In the genomic region with DNA sequence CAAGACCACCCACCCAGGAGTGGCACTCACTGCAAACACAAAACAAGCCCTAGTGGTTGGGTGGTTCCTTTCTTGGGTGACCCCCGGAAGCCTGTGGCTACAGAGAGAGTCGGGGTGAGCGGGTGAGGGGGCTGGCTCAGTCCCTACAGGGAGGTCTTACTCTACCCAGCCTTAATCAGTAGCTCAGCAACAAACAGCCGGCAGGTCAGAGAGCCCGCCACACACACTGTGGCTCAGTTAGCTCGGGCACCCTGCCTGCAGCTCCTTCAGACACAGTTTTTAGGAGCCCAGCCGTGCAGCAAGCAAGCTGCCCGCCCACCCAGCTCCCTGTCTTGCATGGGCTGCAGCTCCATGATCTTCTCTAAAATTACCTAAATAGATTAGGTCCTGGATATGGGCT, we compare ENCODE assay signal across 11 mouse cellular contexts. TPM values are rescaled to one million over a fixed set of nuclear protein-coding genes. Genes with fewer than 3 reads are reported as not detected.
DNase-seq lines count a peak whose midpoint lies in the region; ATAC-seq and TF ChIP-seq lines count a peak whose summit lies in the region.
"Had no signal": no experiment of that assay in that cellular context is flagged by ENCODE, and none has a peak within 500 bp of the region (broad histone marks: within the 10 kb centered on the region; RNA-seq: fewer than 3 reads in every experiment).

No protein-coding gene starts in this region.

- no peak overlapping the region for H3K4me2 ChIP-seq in hindbrain, embryonic 15.5 days
- no peak overlapping the region for H3K4me2 ChIP-seq in hindbrain, embryonic 13.5 days
- H3K4me2 ChIP-seq in forebrain, embryonic 15.5 days (replicated peaks): no peak overlapping the region
- H3K4me2 ChIP-seq in stomach, embryonic 16.5 days (ENCODE audit: low read depth, low read length): no peak overlapping the region

- no peaks in the 10 kb centered on the region for H3K9me3 ChIP-seq in hindbrain, embryonic 15.5 days
- no peaks in the 10 kb centered on the region for H3K9me3 ChIP-seq in hindbrain, embryonic 13.5 days
- no peaks in the 10 kb centered on the region for H3K9me3 ChIP-seq in forebrain, embryonic 15.5 days
- H3K9me3 ChIP-seq in stomach, embryonic 16.5 days (replicated peaks; ENCODE audit: control insufficient read depth, low read length): no peaks in the 10 kb centered on the region

- no peaks in the 10 kb centered on the region for H3K36me3 ChIP-seq in hindbrain, embryonic 15.5 days
- H3K36me3 ChIP-seq in hindbrain, embryonic 13.5 days: no peaks in the 10 kb centered on the region
- no peaks in the 10 kb centered on the region for H3K36me3 ChIP-seq in forebrain, embryonic 15.5 days
- H3K36me3 ChIP-seq in stomach, embryonic 16.5 days (ENCODE audit: control insufficient read depth, insufficient read depth, low read length): no peaks in the 10 kb centered on the region
- no peaks in the 10 kb centered on the region for H3K36me3 ChIP-seq in thymus, adult 2 months (ENCODE audit: control insufficient read depth, insufficient read depth, low read length)

- no peak overlapping the region for H3K27ac ChIP-seq in hindbrain, embryonic 15.5 days (replicated peaks)
- no peak overlapping the region for H3K27ac ChIP-seq in hindbrain, embryonic 13.5 days
- no peak overlapping the region for H3K27ac ChIP-seq in forebrain, embryonic 15.5 days (replicated peaks)
- peak overlapping the region; percentile 44 for H3K27ac ChIP-seq in stomach, embryonic 16.5 days (ENCODE audit: low read length)
- no peak overlapping the region for H3K27ac ChIP-seq in thymus, adult 2 months (ENCODE audit: control insufficient read depth, insufficient read depth, low read length)

- TF ChIP-seq CTCF in thymus, adult 2 months (IDR thresholded peaks at IDR 0.05; ENCODE audit: borderline replicate concordance, control insufficient read depth, extremely low read depth, insufficient read depth, low read length, poor library complexity): no peak

- no peaks in the 10 kb centered on the region for H3K4me1 ChIP-seq in hindbrain, embryonic 15.5 days (replicated peaks)
- 0 out of 2 replicates have a peak, but pooled peaks cover 4% of the 10 kb centered on the region for H3K4me1 ChIP-seq in hindbrain, embryonic 13.5 days (replicated peaks)
- peaks cover 6% of the 10 kb centered on the region for H3K4me1 ChIP-seq in forebrain, embryonic 15.5 days
- peaks cover 16% of the 10 kb centered on the region for H3K4me1 ChIP-seq in stomach, embryonic 16.5 days (ENCODE audit: control insufficient read depth, insufficient read depth, low read length)
- H3K4me1 ChIP-seq in thymus, adult 2 months (replicated peaks; ENCODE audit: control insufficient read depth, insufficient read depth, low read length): peaks cover 39% of the 10 kb centered on the region

- peak; percentile 38; the same call in 1 of the 2 replicates for ATAC-seq in hindbrain, embryonic 15.5 days (ENCODE audit: low FRiP score, low read depth)
- ATAC-seq in hindbrain, embryonic 13.5 days (ENCODE audit: low FRiP score): no peak
- ATAC-seq in forebrain, embryonic 15.5 days (replicated peaks): 0 out of 2 replicates have a peak, but pooled peaks have one; percentile 43
- ATAC-seq in stomach, embryonic 16.5 days (ENCODE audit: insufficient read depth, low FRiP score): no peak
- ATAC-seq: Patski had no signal

- H3K9ac ChIP-seq in hindbrain, embryonic 15.5 days: no peak overlapping the region
- no peak overlapping the region for H3K9ac ChIP-seq in hindbrain, embryonic 13.5 days
- H3K9ac ChIP-seq in forebrain, embryonic 15.5 days (replicated peaks): no peak overlapping the region
- H3K9ac ChIP-seq in stomach, embryonic 16.5 days (ENCODE audit: low read length): peak overlapping the region; percentile 7; the same call in 1 of the 2 replicates

- DNase-seq in right cerebral cortex, postnatal 4 days: peak; percentile 4
- DNase-seq in right cerebral cortex, adult 2 months (ENCODE audit: low spot score in 2 of 2): no peak
- no peak for DNase-seq in thymus, adult 2 months
- no peak for DNase-seq in Muller cell, postnatal 12 days (ENCODE audit: inconsistent ontology term)
- DNase-seq: cerebellum, adult 11-12 months; thymus, postnatal 4 days had no signal

- no peak overlapping the region for H3K4me3 ChIP-seq in hindbrain, embryonic 15.5 days
- no peak overlapping the region for H3K4me3 ChIP-seq in hindbrain, embryonic 13.5 days
- no peak overlapping the region for H3K4me3 ChIP-seq in forebrain, embryonic 15.5 days
- no peak overlapping the region for H3K4me3 ChIP-seq in stomach, embryonic 16.5 days (replicated peaks; ENCODE audit: low read length)
- no peak overlapping the region for H3K4me3 ChIP-seq in thymus, adult 2 months (ENCODE audit: control insufficient read depth, insufficient read depth, low read length)

- 31% methylated on average over 8 of the region's 8 CpGs for WGBS in hindbrain, embryonic 15.5 days
- WGBS in hindbrain, embryonic 13.5 days: 33% methylated on average over 8 of the region's 8 CpGs
- WGBS in forebrain, embryonic 15.5 days: 21% methylated on average over 8 of the region's 8 CpGs
- 47% methylated on average over 8 of the region's 8 CpGs for WGBS in stomach, embryonic 16.5 days
- 86% methylated on average over 8 of the region's 8 CpGs for WGBS in thymus, adult 2 months

- H3K27me3 ChIP-seq in hindbrain, embryonic 15.5 days: no peaks in the 10 kb centered on the region
- no peaks in the 10 kb centered on the region for H3K27me3 ChIP-seq in hindbrain, embryonic 13.5 days
- no peaks in the 10 kb centered on the region for H3K27me3 ChIP-seq in forebrain, embryonic 15.5 days
- H3K27me3 ChIP-seq in stomach, embryonic 16.5 days (ENCODE audit: control insufficient read depth, insufficient read depth, low read length): no peaks in the 10 kb centered on the region
- no peaks in the 10 kb centered on the region for H3K27me3 ChIP-seq in thymus, adult 2 months (ENCODE audit: control insufficient read depth, insufficient read depth, low read length)
- H3K27me3 ChIP-seq: Patski had no signal

- TF ChIP-seq POLR2A in thymus, adult 2 months (IDR thresholded peaks at IDR 0.05; ENCODE audit: control insufficient read depth, extremely low read depth, insufficient read depth, low read length, poor library complexity): no peak

RNA-seq across cellular contexts. Expression of a gene that starts 33.9 kb away (rescaled TPM):
- 176 and 189 TPM in 2 replicates for polyA plus RNA-seq in hindbrain, embryonic 15.5 days (2015; fragmentation: Nextera tagmentation; extraction: Ambion mirVana)
- 176 and 187 TPM in 2 replicates for polyA plus RNA-seq in hindbrain, embryonic 13.5 days (2015; fragmentation: Nextera tagmentation; extraction: Ambion mirVana)
- 137 and 150 TPM in 2 replicates for polyA plus RNA-seq in forebrain, embryonic 15.5 days (2015; fragmentation: Nextera tagmentation; extraction: Ambion mirVana)
- polyA plus RNA-seq in stomach, embryonic 16.5 days (2015; fragmentation: Nextera tagmentation; extraction: Ambion mirVana): 165 and 167 TPM in 2 replicates
- 78.5 and 117 TPM in 2 replicates for polyA plus RNA-seq in thymus, adult 2 months (2012; rRNA removed)

Comparison
In these comparisons a context has a peak if more than half of its experiments do, and no peak if none do; other contexts are left out.
1. ATAC-seq: peak in hindbrain, embryonic 15.5 days (single experiment) and forebrain, embryonic 15.5 days (single experiment); none in hindbrain, embryonic 13.5 days (single experiment) and stomach, embryonic 16.5 days (single experiment).